ENCODE assay signal across 21 mouse cellular contexts in the genomic region with DNA sequence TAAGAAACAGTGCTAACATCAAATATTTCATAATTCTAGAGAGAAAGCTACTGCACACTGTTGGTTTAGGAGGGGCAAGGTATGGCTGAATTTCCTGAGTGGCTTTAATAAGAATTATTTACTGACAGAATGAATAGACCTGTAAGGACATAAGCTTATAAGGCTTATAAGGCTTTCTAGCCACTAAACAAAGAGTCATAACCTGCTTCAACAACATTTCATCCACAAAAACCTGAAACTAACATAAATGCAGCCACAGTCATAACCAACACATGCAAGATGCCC. TPM values are rescaled to one million over a fixed set of nuclear protein-coding genes. Genes with fewer than 3 reads are reported as not detected.
DNase-seq lines count a peak whose midpoint lies in the region; ATAC-seq and TF ChIP-seq lines count a peak whose summit lies in the region.
"Had no signal": no experiment of that assay in that cellular context is flagged by ENCODE, and none has a peak within 500 bp of the region (broad histone marks: within the 10 kb centered on the region; RNA-seq: fewer than 3 reads in every experiment).

No protein-coding gene starts in this region.

- no peak overlapping the region for H3K27ac ChIP-seq in forebrain, embryonic 12.5 days
- H3K27ac ChIP-seq in forebrain, embryonic 10.5 days: no peak overlapping the region
- no peak overlapping the region for H3K27ac ChIP-seq in hindbrain, embryonic 15.5 days (replicated peaks)
- H3K27ac ChIP-seq in hindbrain, embryonic 14.5 days: no peak overlapping the region
- no peak overlapping the region for H3K27ac ChIP-seq in neural tube, embryonic 13.5 days (replicated peaks)
- H3K27ac ChIP-seq: heart, embryonic 15.5 days; hindbrain, embryonic 10.5 days; midbrain, embryonic 15.5 days had no signal

- DNase-seq in forebrain, embryonic 10.5 days (ENCODE audit: extremely low spot score, low spot score): no peak
- no peak for DNase-seq in hindbrain, embryonic 14.5 days (ENCODE audit: low spot score)
- no peak for DNase-seq in neural tube, embryonic 10.5 days (ENCODE audit: extremely low spot score, low spot score)
- no peak for DNase-seq in retina, postnatal 1 day
- DNase-seq: adrenal gland, postnatal 36 days; cerebellum, adult 2 months; cerebellum, postnatal 36 days; kidney, adult 8-10 months; kidney, postnatal 36 days; layer of hippocampus, adult 9-11 months; lung, adult 2 months; lung, postnatal 36 days; right cerebral cortex, adult 18-20 months; thymus, postnatal 14 days had no signal

- H3ac ChIP-seq in myocyte (ENCODE audit: control insufficient read depth, insufficient read length): no peak overlapping the region

- peaks cover 7% of the 10 kb centered on the region; the same call in 1 of the 2 replicates for H3K36me3 ChIP-seq in forebrain, embryonic 12.5 days (replicated peaks)
- H3K36me3 ChIP-seq in forebrain, embryonic 10.5 days (replicated peaks): peaks cover 18% of the 10 kb centered on the region
- no peaks in the 10 kb centered on the region for H3K36me3 ChIP-seq in hindbrain, embryonic 15.5 days
- H3K36me3 ChIP-seq in hindbrain, embryonic 14.5 days (replicated peaks; ENCODE audit: control insufficient read depth, insufficient read depth): no peaks in the 10 kb centered on the region
- H3K36me3 ChIP-seq in neural tube, embryonic 13.5 days: peaks cover 3% of the 10 kb centered on the region; the same call in 1 of the 2 replicates
- H3K36me3 ChIP-seq in myocyte (ENCODE audit: control insufficient read depth, insufficient read depth): peaks cover 4% of the 10 kb centered on the region
- H3K36me3 ChIP-seq: heart, embryonic 15.5 days; midbrain, embryonic 15.5 days had no signal

- H3K27me3 ChIP-seq in forebrain, embryonic 12.5 days: no peaks in the 10 kb centered on the region
- no peaks in the 10 kb centered on the region for H3K27me3 ChIP-seq in forebrain, embryonic 10.5 days (ENCODE audit: poor library complexity, severe bottlenecking)
- no peaks in the 10 kb centered on the region for H3K27me3 ChIP-seq in hindbrain, embryonic 15.5 days
- no peaks in the 10 kb centered on the region for H3K27me3 ChIP-seq in hindbrain, embryonic 14.5 days (ENCODE audit: control insufficient read depth, insufficient read depth, low read length)
- no peaks in the 10 kb centered on the region for H3K27me3 ChIP-seq in neural tube, embryonic 13.5 days
- no peaks in the 10 kb centered on the region for H3K27me3 ChIP-seq in myocyte (ENCODE audit: control insufficient read depth, insufficient read depth, insufficient read length)
- H3K27me3 ChIP-seq: heart, embryonic 15.5 days; midbrain, embryonic 15.5 days had no signal

- H3K79me2 ChIP-seq in myocyte (ENCODE audit: control insufficient read depth, insufficient read depth): peaks cover 83% of the 10 kb centered on the region

- H3K4me1 ChIP-seq in forebrain, embryonic 12.5 days: peaks cover 25% of the 10 kb centered on the region
- peaks cover 25% of the 10 kb centered on the region for H3K4me1 ChIP-seq in forebrain, embryonic 10.5 days
- H3K4me1 ChIP-seq in hindbrain, embryonic 15.5 days (replicated peaks): peaks cover 25% of the 10 kb centered on the region
- peaks cover 20% of the 10 kb centered on the region; the same call in 1 of the 2 replicates for H3K4me1 ChIP-seq in hindbrain, embryonic 14.5 days (replicated peaks; ENCODE audit: control insufficient read depth, insufficient read depth, low read length)
- H3K4me1 ChIP-seq in neural tube, embryonic 13.5 days (replicated peaks): peaks cover 25% of the 10 kb centered on the region

- H3K9ac ChIP-seq in forebrain, embryonic 12.5 days: 0 out of 2 replicates have a peak overlapping the region, but pooled peaks have one; percentile 3
- 0 out of 2 replicates have a peak overlapping the region, but pooled peaks have one; percentile 13 for H3K9ac ChIP-seq in hindbrain, embryonic 15.5 days
- H3K9ac ChIP-seq in hindbrain, embryonic 14.5 days: no peak overlapping the region
- 0 out of 2 replicates have a peak overlapping the region, but pooled peaks have one; percentile 18 for H3K9ac ChIP-seq in neural tube, embryonic 13.5 days
- H3K9ac ChIP-seq: heart, embryonic 15.5 days; midbrain, embryonic 15.5 days had no signal

- H3K4me2 ChIP-seq in forebrain, embryonic 12.5 days: no peak overlapping the region
- peak overlapping the region; percentile 66; the same call in 1 of the 2 replicates for H3K4me2 ChIP-seq in hindbrain, embryonic 15.5 days
- H3K4me2 ChIP-seq in hindbrain, embryonic 14.5 days (replicated peaks): no peak overlapping the region
- H3K4me2 ChIP-seq in neural tube, embryonic 13.5 days: no peak overlapping the region
- peak overlapping the region; percentile 74 for H3K4me2 ChIP-seq in myocyte (ENCODE audit: low read depth)

- H3K4me3 ChIP-seq in forebrain, embryonic 12.5 days (replicated peaks): no peak overlapping the region
- H3K4me3 ChIP-seq in forebrain, embryonic 10.5 days: no peak overlapping the region
- no peak overlapping the region for H3K4me3 ChIP-seq in hindbrain, embryonic 15.5 days
- H3K4me3 ChIP-seq in hindbrain, embryonic 14.5 days (replicated peaks; ENCODE audit: low read length): no peak overlapping the region
- no peak overlapping the region for H3K4me3 ChIP-seq in neural tube, embryonic 13.5 days
- no peak overlapping the region for H3K4me3 ChIP-seq in myocyte
- H3K4me3 ChIP-seq: heart, embryonic 15.5 days; midbrain, embryonic 15.5 days had no signal

- no peak for ATAC-seq in forebrain, embryonic 12.5 days (ENCODE audit: low FRiP score)
- ATAC-seq in hindbrain, embryonic 15.5 days (ENCODE audit: low FRiP score, low read depth): no peak
- ATAC-seq in hindbrain, embryonic 14.5 days (ENCODE audit: low FRiP score): no peak
- ATAC-seq in neural tube, embryonic 13.5 days (ENCODE audit: low read depth): no peak
- ATAC-seq: midbrain, embryonic 15.5 days had no signal

- no peaks in the 10 kb centered on the region for H3K9me3 ChIP-seq in forebrain, embryonic 12.5 days
- no peaks in the 10 kb centered on the region for H3K9me3 ChIP-seq in forebrain, embryonic 10.5 days
- no peaks in the 10 kb centered on the region for H3K9me3 ChIP-seq in hindbrain, embryonic 15.5 days
- H3K9me3 ChIP-seq in hindbrain, embryonic 14.5 days (ENCODE audit: control insufficient read depth, low read length): no peaks in the 10 kb centered on the region
- no peaks in the 10 kb centered on the region for H3K9me3 ChIP-seq in neural tube, embryonic 13.5 days
- H3K9me3 ChIP-seq: heart, embryonic 15.5 days; hindbrain, embryonic 10.5 days; midbrain, embryonic 15.5 days had no signal

- no peak for TF ChIP-seq POLR2A in myocyte (IDR thresholded peaks at IDR 0.05; ENCODE audit: insufficient read length, low read depth)

TF ChIP-seq in myocyte, 11 proteins besides CTCF, POLR2A, EP300 and RAD21:
- TF ChIP-seq TCF3 (IDR thresholded peaks at IDR 0.05; ENCODE audit: insufficient read length, low read depth) (no peak), CEBPB (IDR thresholded peaks at IDR 0.05; ENCODE audit: insufficient read depth, poor library complexity, severe bottlenecking) (no peak), SRF (IDR thresholded peaks at IDR 0.05; ENCODE audit: control insufficient read depth, insufficient read length, low read depth) (no peak), MAX (IDR thresholded peaks at IDR 0.05; ENCODE audit: low read depth) (no peak), MYOD1 (IDR thresholded peaks at IDR 0.05; ENCODE audit: control insufficient read depth in 1 of 3, insufficient read length in 2 of 3, low read depth in 2 of 3) (no peak), TCF12 (IDR thresholded peaks at IDR 0.05; ENCODE audit: insufficient read depth, poor library complexity, severe bottlenecking) (no peak), MYOG (IDR thresholded peaks at IDR 0.05; ENCODE audit: control insufficient read depth in 1 of 3, insufficient read depth in 1 of 3, insufficient read length in 2 of 3, low read depth in 2 of 3) (no peak)

RNA-seq across cellular contexts. Expression of gene Cisd2, which starts 2.5 kb away (rescaled TPM):
- 92.3 and 93.0 TPM in 2 replicates for polyA plus RNA-seq in forebrain, embryonic 12.5 days (2016; fragmentation: Nextera tagmentation; extraction: Ambion mirVana)
- 87.8 and 89.8 TPM in 2 replicates for polyA plus RNA-seq in forebrain, embryonic 10.5 days (2016; fragmentation: Nextera tagmentation; extraction: Ambion mirVana)
- polyA plus RNA-seq in hindbrain, embryonic 15.5 days (2015; fragmentation: Nextera tagmentation; extraction: Ambion mirVana): 64.6 and 66.8 TPM in 2 replicates
- polyA plus RNA-seq in hindbrain, embryonic 14.5 days (2014; fragmentation: Nextera tagmentation; extraction: Ambion mirVana): 57.6 and 60.7 TPM in 2 replicates
- polyA plus RNA-seq in neural tube, embryonic 13.5 days (2015; fragmentation: Nextera tagmentation; extraction: Ambion mirVana): 70.2 and 74.2 TPM in 2 replicates
- polyA plus RNA-seq in myocyte (2012; fragmentation: generic; extraction: Trizol): 10.8 TPM

RNA-seq across cellular contexts. Expression of gene Ube2d3, which starts 16.7 kb away (rescaled TPM):
- 519 and 542 TPM in 2 replicates for polyA plus RNA-seq in forebrain, embryonic 12.5 days (2016; fragmentation: Nextera tagmentation; extraction: Ambion mirVana)
- 565 and 588 TPM in 2 replicates for polyA plus RNA-seq in forebrain, embryonic 10.5 days (2016; fragmentation: Nextera tagmentation; extraction: Ambion mirVana)
- polyA plus RNA-seq in hindbrain, embryonic 15.5 days (2015; fragmentation: Nextera tagmentation; extraction: Ambion mirVana): 344 and 347 TPM in 2 replicates
- 403 and 439 TPM in 2 replicates for polyA plus RNA-seq in hindbrain, embryonic 14.5 days (2014; fragmentation: Nextera tagmentation; extraction: Ambion mirVana)
- 425 and 477 TPM in 2 replicates for polyA plus RNA-seq in neural tube, embryonic 13.5 days (2015; fragmentation: Nextera tagmentation; extraction: Ambion mirVana)
- polyA plus RNA-seq in myocyte (2012; fragmentation: generic; extraction: Trizol): 237 TPM

Comparison
In these comparisons a context has a peak if more than half of its experiments do, and no peak if none do; other contexts are left out.
1. H3K4me2 ChIP-seq: peak in hindbrain, embryonic 15.5 days (single experiment) and myocyte (single experiment); none in forebrain, embryonic 12.5 days (single experiment), hindbrain, embryonic 14.5 days (single experiment) and neural tube, embryonic 13.5 days (single experiment).